Comparison of ENCODE assay signal across 35 mouse cellular contexts in genomic region chr7:79759766-79760165, GRCm38 (mm10). TPM values are rescaled to one million over a fixed set of nuclear protein-coding genes. Genes with fewer than 3 reads are reported as not detected.
DNase-seq lines count a peak whose midpoint lies in the region; ATAC-seq lines count a peak whose summit lies in the region.
"Had no signal": no experiment of that assay in that cellular context is flagged by ENCODE, and none has a peak within 500 bp of the region (broad histone marks: within the 10 kb centered on the region; RNA-seq: fewer than 3 reads in every experiment).

No protein-coding gene starts in this region.

- H3K4me2 ChIP-seq in midbrain, embryonic 11.5 days, result no peak overlapping the region
- no peak overlapping the region for H3K4me2 ChIP-seq in midbrain, embryonic 14.5 days (ENCODE audit: low read length)
- H3K4me2 ChIP-seq: embryonic facial prominence, embryonic 13.5 days; forebrain, embryonic 13.5 days; heart, embryonic 12.5 days; heart, embryonic 15.5 days; hindbrain, embryonic 14.5 days; intestine, embryonic 15.5 days had no signal

- no peak overlapping the region for H3K9ac ChIP-seq in midbrain, embryonic 11.5 days (ENCODE audit: low read length)
- H3K9ac ChIP-seq in midbrain, embryonic 14.5 days (replicated peaks; ENCODE audit: low read length), result no peak overlapping the region
- H3K9ac ChIP-seq: embryonic facial prominence, embryonic 13.5 days; forebrain, embryonic 13.5 days; forebrain, postnatal 0 days; heart, embryonic 12.5 days; heart, embryonic 15.5 days; hindbrain, embryonic 14.5 days; intestine, embryonic 15.5 days had no signal

- H3K4me3 ChIP-seq in midbrain, embryonic 11.5 days (ENCODE audit: low read depth, low read length), result no peak overlapping the region
- no peak overlapping the region for H3K4me3 ChIP-seq in midbrain, embryonic 14.5 days (replicated peaks; ENCODE audit: low read depth, low read length)
- no peak overlapping the region for H3K4me3 ChIP-seq in brown adipose tissue, adult 24 weeks (ENCODE audit: insufficient read depth, low read depth, low read length)
- H3K4me3 ChIP-seq: embryonic facial prominence, embryonic 10.5 days; embryonic facial prominence, embryonic 13.5 days; erythroblast, embryonic 14.5 days; forebrain, embryonic 10.5 days; forebrain, embryonic 13.5 days; gastrocnemius, adult 2 months; heart, embryonic 12.5 days; heart, embryonic 15.5 days; intestine, embryonic 15.5 days had no signal

- peak; percentile 71 for DNase-seq in midbrain, embryonic 11.5 days (ENCODE audit: low spot score, missing footprints)
- DNase-seq in midbrain, embryonic 14.5 days, result no peak
- DNase-seq in c-Kit-positive CD71-positive TER-119-positive erythroid progenitor cells, embryonic 14.5 days (ENCODE audit: low spot score), result no peak
- DNase-seq in right cerebral cortex, adult 2 months (ENCODE audit: low spot score in 2 of 2), result no peak
- no peak for DNase-seq in thymus, postnatal 0 days (ENCODE audit: low spot score)
- DNase-seq: adrenal gland, postnatal 10 days; adrenal gland, postnatal 36 days; cerebellum, adult 11-12 months; cerebellum, adult 8-10 months; cerebellum, postnatal 10 days; cerebellum, postnatal 36 days; embryo, embryonic 11 days; forebrain, postnatal 0 days; gastrocnemius, adult 2 months; gastrocnemius, postnatal 14 days; heart, adult 18-20 months; heart, postnatal 14 days; heart, postnatal 4 days; kidney, adult 11 months had no signal

- no peaks in the 10 kb centered on the region for H3K9me3 ChIP-seq in midbrain, embryonic 11.5 days (ENCODE audit: control insufficient read depth, low read length)
- no peaks in the 10 kb centered on the region for H3K9me3 ChIP-seq in midbrain, embryonic 14.5 days (ENCODE audit: control insufficient read depth, low read length)
- H3K9me3 ChIP-seq: embryonic facial prominence, embryonic 10.5 days; embryonic facial prominence, embryonic 13.5 days; forebrain, embryonic 10.5 days; forebrain, embryonic 13.5 days; heart, embryonic 12.5 days; heart, embryonic 15.5 days; intestine, embryonic 15.5 days had no signal

- no peaks in the 10 kb centered on the region for H3K4me1 ChIP-seq in midbrain, embryonic 11.5 days (ENCODE audit: control insufficient read depth, insufficient read depth, low read length)
- no peaks in the 10 kb centered on the region for H3K4me1 ChIP-seq in midbrain, embryonic 14.5 days (ENCODE audit: control insufficient read depth, insufficient read depth, low read length)
- H3K4me1 ChIP-seq in brown adipose tissue, adult 24 weeks (ENCODE audit: control insufficient read depth, insufficient read depth, insufficient read length, low read length), result peaks cover 6% of the 10 kb centered on the region
- H3K4me1 ChIP-seq: embryonic facial prominence, embryonic 10.5 days; embryonic facial prominence, embryonic 13.5 days; forebrain, embryonic 10.5 days; forebrain, embryonic 13.5 days; heart, embryonic 15.5 days; intestine, embryonic 15.5 days had no signal

- no peaks in the 10 kb centered on the region for H3K27me3 ChIP-seq in midbrain, embryonic 11.5 days (ENCODE audit: control insufficient read depth, insufficient read depth, low read length)
- H3K27me3 ChIP-seq in midbrain, embryonic 14.5 days (ENCODE audit: control insufficient read depth, insufficient read depth, low read length), result no peaks in the 10 kb centered on the region
- H3K27me3 ChIP-seq: embryonic facial prominence, embryonic 13.5 days; forebrain, embryonic 13.5 days; heart, embryonic 12.5 days; heart, embryonic 15.5 days; intestine, embryonic 15.5 days had no signal

- no peaks in the 10 kb centered on the region for H3K36me3 ChIP-seq in midbrain, embryonic 11.5 days (ENCODE audit: control insufficient read depth, insufficient read depth, low read length)
- H3K36me3 ChIP-seq in midbrain, embryonic 14.5 days (ENCODE audit: control insufficient read depth, insufficient read depth, low read length), result no peaks in the 10 kb centered on the region
- H3K36me3 ChIP-seq: embryonic facial prominence, embryonic 10.5 days; embryonic facial prominence, embryonic 13.5 days; forebrain, embryonic 10.5 days; heart, embryonic 12.5 days; heart, embryonic 15.5 days; intestine, embryonic 15.5 days had no signal

- ATAC-seq in midbrain, embryonic 11.5 days (ENCODE audit: low FRiP score), result no peak
- ATAC-seq in midbrain, embryonic 14.5 days (ENCODE audit: low FRiP score, low TSS enrichment), result no peak
- ATAC-seq in CD4-positive, CD25-positive, alpha-beta regulatory T cell, adult 4 months, result peak; percentile 84
- ATAC-seq in inflammation-experienced regulatory T-cells, adult 6 months, result peak; percentile 75
- ATAC-seq: forebrain, embryonic 13.5 days; forebrain, postnatal 0 days; hindbrain, postnatal 0 days; intestine, embryonic 15.5 days had no signal

- no peak overlapping the region for H3K27ac ChIP-seq in midbrain, embryonic 11.5 days (ENCODE audit: low read depth, low read length)
- no peak overlapping the region for H3K27ac ChIP-seq in midbrain, embryonic 14.5 days (replicated peaks; ENCODE audit: low read depth, low read length)
- H3K27ac ChIP-seq in brown adipose tissue, adult 24 weeks (replicated peaks; ENCODE audit: low read depth, low read length), result peak overlapping the region; percentile 77
- H3K27ac ChIP-seq: embryonic facial prominence, embryonic 10.5 days; embryonic facial prominence, embryonic 13.5 days; forebrain, embryonic 10.5 days; forebrain, embryonic 13.5 days; gastrocnemius, adult 2 months; heart, embryonic 15.5 days; hindbrain, embryonic 14.5 days; hindbrain, postnatal 0 days; intestine, embryonic 15.5 days had no signal

RNA-seq across cellular contexts. Expression of gene Wdr93, which starts 16.8 kb away (rescaled TPM):
- 0.33 and 0.39 TPM in 2 replicates for polyA plus RNA-seq in midbrain, embryonic 11.5 days (2014; fragmentation: Nextera tagmentation; extraction: Ambion mirVana)
- polyA plus RNA-seq in midbrain, embryonic 14.5 days (2014; fragmentation: Nextera tagmentation; extraction: Ambion mirVana), result 0.14 TPM in 1 of 2 replicates, not detected in the other
- under 1 TPM in 1 of 2 experiments, not detected in 1; 0.28 TPM for polyA plus RNA-seq in CD4-positive, CD25-positive, alpha-beta regulatory T cell, adult 4 months (2017; shearing (Covaris generic))
- polyA plus RNA-seq in brown adipose tissue, adult 24 weeks (2012; ENCODE audit: insufficient read depth, insufficient read length, missing spikeins), result 5.8 and 6.6 TPM in 2 replicates
- under 1 TPM in 1 of 3 experiments, not detected in 2; 0.25 TPM for polyA plus RNA-seq in inflammation-experienced regulatory T-cells, adult 6 months (2017; shearing (Covaris generic))
- polyA plus RNA-seq in thymus, postnatal 0 days (2015; fragmentation: Nextera tagmentation; extraction: Ambion mirVana), result 0.13 and 0.31 TPM in 2 replicates
- polyA plus RNA-seq: erythroblast, embryonic 14.5 days had no signal

RNA-seq across cellular contexts. Expression of gene Pex11a, which starts 16.8 kb away (rescaled TPM):
- polyA plus RNA-seq in midbrain, embryonic 11.5 days (2014; fragmentation: Nextera tagmentation; extraction: Ambion mirVana), result 8.4 TPM in 2 replicates
- polyA plus RNA-seq in midbrain, embryonic 14.5 days (2014; fragmentation: Nextera tagmentation; extraction: Ambion mirVana), result 10.1 and 11.4 TPM in 2 replicates
- 1 to 10 TPM; 2.9 to 3.2 TPM for polyA plus RNA-seq in CD4-positive, CD25-positive, alpha-beta regulatory T cell, adult 4 months (2017; shearing (Covaris generic))
- 71.2 and 78.9 TPM in 2 replicates for polyA plus RNA-seq in brown adipose tissue, adult 24 weeks (2012; ENCODE audit: insufficient read depth, insufficient read length, missing spikeins)
- 1 to 10 TPM; 2.1 to 5.1 (median 3.1) TPM for polyA plus RNA-seq in inflammation-experienced regulatory T-cells, adult 6 months (2017; shearing (Covaris generic))
- polyA plus RNA-seq in thymus, postnatal 0 days (2015; fragmentation: Nextera tagmentation; extraction: Ambion mirVana), result 5.7 and 6.1 TPM in 2 replicates
- polyA plus RNA-seq: erythroblast, embryonic 14.5 days had no signal

RNA-seq across cellular contexts. Expression of gene Plin1, which starts 27.1 kb away (rescaled TPM):
- polyA plus RNA-seq in midbrain, embryonic 11.5 days (2014; fragmentation: Nextera tagmentation; extraction: Ambion mirVana), result not detected in 2 replicates
- polyA plus RNA-seq in midbrain, embryonic 14.5 days (2014; fragmentation: Nextera tagmentation; extraction: Ambion mirVana), result 0.13 and 1.1 TPM in 2 replicates
- not detected for polyA plus RNA-seq in CD4-positive, CD25-positive, alpha-beta regulatory T cell, adult 4 months (2017; shearing (Covaris generic))
- polyA plus RNA-seq in brown adipose tissue, adult 24 weeks (2012; ENCODE audit: insufficient read depth, insufficient read length, missing spikeins), result 1,266 and 1,376 TPM in 2 replicates
- under 1 TPM in 1 of 3 experiments, not detected in 2; 0.79 TPM for polyA plus RNA-seq in inflammation-experienced regulatory T-cells, adult 6 months (2017; shearing (Covaris generic))
- polyA plus RNA-seq in thymus, postnatal 0 days (2015; fragmentation: Nextera tagmentation; extraction: Ambion mirVana), result 1.1 TPM in 1 of 2 replicates, not detected in the other
- polyA plus RNA-seq: C2C12; cortical plate, adult 2 months; embryonic facial prominence, embryonic 13.5 days; erythroblast, embryonic 14.5 days; forebrain, embryonic 10.5 days; forebrain, postnatal 0 days; heart, embryonic 12.5 days; heart, embryonic 15.5 days; hindbrain, embryonic 11.5 days; intestine, embryonic 15.5 days had no signal

RNA-seq across cellular contexts. Expression of gene Mesp1, which starts 33.8 kb away (rescaled TPM):
- not detected in 2 replicates for polyA plus RNA-seq in midbrain, embryonic 11.5 days (2014; fragmentation: Nextera tagmentation; extraction: Ambion mirVana)
- 0.23 and 0.33 TPM in 2 replicates for polyA plus RNA-seq in midbrain, embryonic 14.5 days (2014; fragmentation: Nextera tagmentation; extraction: Ambion mirVana)
- polyA plus RNA-seq in CD4-positive, CD25-positive, alpha-beta regulatory T cell, adult 4 months (2017; shearing (Covaris generic)), result not detected
- not detected in 2 replicates for polyA plus RNA-seq in brown adipose tissue, adult 24 weeks (2012; ENCODE audit: insufficient read depth, insufficient read length, missing spikeins)
- not detected for polyA plus RNA-seq in inflammation-experienced regulatory T-cells, adult 6 months (2017; shearing (Covaris generic))
- polyA plus RNA-seq in thymus, postnatal 0 days (2015; fragmentation: Nextera tagmentation; extraction: Ambion mirVana), result 0.14 TPM in 1 of 2 replicates, not detected in the other
- polyA plus RNA-seq: embryonic facial prominence, embryonic 13.5 days; forebrain, embryonic 10.5 days; forebrain, embryonic 13.5 days; heart, embryonic 12.5 days; heart, embryonic 15.5 days; hindbrain, embryonic 11.5 days; hindbrain, embryonic 14.5 days had no signal

RNA-seq across cellular contexts. Expression of gene Kif7, which starts 44.2 kb away (rescaled TPM):
- polyA plus RNA-seq in midbrain, embryonic 11.5 days (2014; fragmentation: Nextera tagmentation; extraction: Ambion mirVana), result 2.8 and 4.7 TPM in 2 replicates
- polyA plus RNA-seq in midbrain, embryonic 14.5 days (2014; fragmentation: Nextera tagmentation; extraction: Ambion mirVana), result 1.8 and 2.4 TPM in 2 replicates
- under 1 TPM in 1 of 2 experiments, not detected in 1; 0.58 TPM for polyA plus RNA-seq in CD4-positive, CD25-positive, alpha-beta regulatory T cell, adult 4 months (2017; shearing (Covaris generic))
- polyA plus RNA-seq in brown adipose tissue, adult 24 weeks (2012; ENCODE audit: insufficient read depth, insufficient read length, missing spikeins), result 0.40 and 0.58 TPM in 2 replicates
- under 1 TPM; 0.20 to 0.55 (median 0.31) TPM for polyA plus RNA-seq in inflammation-experienced regulatory T-cells, adult 6 months (2017; shearing (Covaris generic))
- 2.2 and 2.5 TPM in 2 replicates for polyA plus RNA-seq in thymus, postnatal 0 days (2015; fragmentation: Nextera tagmentation; extraction: Ambion mirVana)

Comparison
In these comparisons a context has a peak if more than half of its experiments do, and no peak if none do; other contexts are left out.
1. ATAC-seq: peak in CD4-positive, CD25-positive, alpha-beta regulatory T cell, adult 4 months (single experiment) and inflammation-experienced regulatory T-cells, adult 6 months (single experiment); none in midbrain, embryonic 11.5 days (single experiment) and midbrain, embryonic 14.5 days (single experiment).
2. RNA of gene Plin1, which starts 27.1 kb away (polyA plus RNA-seq): 1,266 to 1,376 TPM in brown adipose tissue, adult 24 weeks; 1.1 TPM in thymus, postnatal 0 days, 0.13 to 1.1 TPM in midbrain, embryonic 14.5 days, not detected in CD4-positive, CD25-positive, alpha-beta regulatory T cell, adult 4 months, 0.79 TPM in inflammation-experienced regulatory T-cells, adult 6 months and not detected in midbrain, embryonic 11.5 days; every median in the first group is over 100 times any median in the second.